In genomic region chr6:88722906-88723305, GRCm38 (mm10) we compare ENCODE assay signal across 13 mouse cellular contexts.
"Had no signal": no experiment of that assay in that cellular context is flagged by ENCODE, and none has a peak within 500 bp of the region (broad histone marks: within the 10 kb centered on the region; RNA-seq: fewer than 3 reads in every experiment).

No protein-coding gene starts in this region.

- H3K4me2 ChIP-seq: limb, embryonic 13.5 days; liver, embryonic 11.5 days; midbrain, embryonic 12.5 days had no signal

- H3K9me3 ChIP-seq: limb, embryonic 13.5 days; midbrain, embryonic 12.5 days had no signal

- DNase-seq: kidney, adult 2 months; layer of hippocampus, adult 9-11 months; layer of hippocampus, postnatal 36 days; lung, adult 18-20 months; right cerebral cortex, adult 18-20 months; right cerebral cortex, postnatal 25 days; thymus, adult 18-20 months; thymus, postnatal 14 days had no signal

- H3K9ac ChIP-seq: limb, embryonic 13.5 days; midbrain, embryonic 12.5 days had no signal

- H3K36me3 ChIP-seq: limb, embryonic 13.5 days; midbrain, embryonic 12.5 days had no signal

- ATAC-seq: midbrain, embryonic 16.5 days had no signal

- H3K4me3 ChIP-seq: limb, embryonic 13.5 days; midbrain, embryonic 12.5 days had no signal

- H3K27ac ChIP-seq: kidney, postnatal 0 days; limb, embryonic 13.5 days; midbrain, embryonic 12.5 days had no signal
